Mouse (Mus musculus): ENCODE results near the gene Gm17027.
A peak's percentile ranks its signal among the peaks of the same experiment; 100 is the strongest.
"Not testable (repeated sequence)": the region's sequence is repeated elsewhere in the genome, so short reads cannot be mapped to it uniquely, and the experiment has no call there.

Gm17027 gene

GRCm38 (mm10) chr14:42162522-42162921, at the start of gene Gm17027:
TSS of gene Gm17027 (minus strand) at chr14:42162622.
- not testable (repeated sequence) for DNase-seq (ENCODE audit: low spot score in 2 of 2)

- DNase-seq (ENCODE audit: low spot score in 2 of 2): not testable (repeated sequence)
Measured at GRCm38 (mm10) chr14:42190691-42191090, 28.3 kb upstream of the Gm17027 start, which contains the start of gene Gm3573. TSS of gene Gm3573 (minus strand) at chr14:42190791.

- peak in 1 of 2 experiments; percentile 12 for DNase-seq (ENCODE audit: low spot score in 2 of 2)
Measured at GRCm38 (mm10) chr14:42183936-42184335, 21.5 kb upstream of the Gm17027 start.

- DNase-seq (ENCODE audit: low spot score in 2 of 2): not testable (repeated sequence)
Measured at GRCm38 (mm10) chr14:42134571-42134970, 27.9 kb downstream of the Gm17027 start.

- not testable (repeated sequence) for DNase-seq (ENCODE audit: low spot score in 2 of 2)
Measured at GRCm38 (mm10) chr14:42133806-42134205, 28.6 kb downstream of the Gm17027 start.

- not testable (repeated sequence) for DNase-seq (ENCODE audit: low spot score in 2 of 2)
Measured at GRCm38 (mm10) chr14:42117269-42117668, 45.2 kb downstream of the Gm17027 start, which contains the start of gene Gm7951. TSS of gene Gm7951 (minus strand) at chr14:42117369.

Data from spleen, postnatal 10 days (tissue).